Mouse (Mus musculus) liver, adult 2 months (tissue): ENCODE data around the gene Gm37240.

ENCODE experiments used
- CTCF ChIP-seq: fragments of 200-500 bp; IDR thresholded peaks from 2 replicates; pipeline ENCODE4 v1.5.1; 2011; ENCODE audit warnings: low read depth, low read length, control low read depth
- POLR2A ChIP-seq: fragments of 200-500 bp; IDR thresholded peaks from 2 replicates; pipeline ENCODE4 v1.6.1; 2011; ENCODE audit warnings: low read length, control low read depth; ENCODE audit not compliant: insufficient read depth; ENCODE audit errors: extremely low read depth

- TF ChIP-seq POLR2A (no peak), CTCF (no peak)
Observed at GRCm38 (mm10) chr3:85846316-85846715, 41.0 kb downstream of the Gm37240 start.
